Mouse (Mus musculus) common myeloid progenitor, adult 5-6 weeks (primary cell): ENCODE results near the gene Hes1. TPM values are rescaled to one million over a fixed set of nuclear protein-coding genes. Genes with fewer than 3 reads are reported as not detected.
"Not testable (repeated sequence)": the region's sequence is repeated elsewhere in the genome, so short reads cannot be mapped to it uniquely, and the experiment has no call there.

Experiments used
- ATAC-seq: replicated peaks from 2 replicates; pipeline ENCODE4 v1.8.0; 2016; ENCODE audit warnings: low read depth, mild to moderate bottlenecking, moderate TSS enrichment, inconsistent platforms; ENCODE audit not compliant: poor library complexity, severe bottlenecking
- total RNA-seq: library from RNA; stranded (forward); fragments of 200-1000, 187-1606 nt; gene quantifications from 2 replicates; pipeline ENCODE4 v1.2.3, GENCODE M21; 2017

Gene Hes1
- total RNA-seq, 1 experiment from 2014 or later = 0.05 TPM

DNA sequence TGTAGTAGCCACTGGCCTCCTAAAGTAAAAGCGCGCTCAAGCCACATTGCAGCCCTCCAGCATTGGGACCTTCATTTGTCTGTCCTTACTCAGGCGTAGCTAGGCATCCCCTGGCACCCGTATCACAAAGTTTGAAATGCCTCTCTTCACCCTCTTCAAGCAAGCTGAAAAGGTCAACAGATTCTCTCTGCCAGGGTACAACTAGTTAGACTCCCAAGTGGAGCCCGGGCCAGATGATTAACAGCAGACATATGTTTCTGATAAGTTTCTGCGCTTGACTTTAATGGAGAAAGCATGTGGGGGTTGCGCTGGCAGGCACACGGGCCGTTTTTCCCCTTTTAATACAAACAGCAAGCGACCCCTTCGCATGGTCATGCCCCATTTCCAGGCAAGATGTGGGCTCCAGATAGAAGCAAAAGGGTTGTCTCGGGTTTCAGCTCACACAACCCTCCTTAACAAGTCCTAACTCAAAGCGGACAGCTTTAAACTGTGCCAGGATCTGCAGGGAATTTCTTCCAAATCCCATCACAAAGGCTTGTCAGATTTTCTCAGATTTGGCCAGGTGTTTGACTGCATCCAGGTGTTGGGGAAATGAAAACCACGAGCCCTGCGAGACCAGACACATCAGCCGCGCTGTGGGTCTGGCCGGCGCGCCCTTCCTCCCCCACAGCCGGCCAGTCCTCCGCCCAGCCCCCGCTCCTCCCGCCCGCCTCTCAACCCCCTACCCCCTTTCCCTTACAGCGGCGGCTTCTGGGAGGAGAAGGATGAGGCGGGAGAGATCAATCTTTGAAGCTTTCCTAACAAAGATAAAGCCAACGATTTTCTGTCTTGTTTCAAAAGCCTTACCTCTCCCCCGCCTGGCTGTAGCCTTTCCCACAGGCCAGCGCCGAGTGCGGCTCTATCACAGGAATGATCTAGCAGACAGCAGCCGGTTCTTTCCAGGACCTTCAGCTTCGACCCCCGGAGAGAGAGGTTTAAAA, 4.1 kb downstream of the Hes1 start:
- no peak for ATAC-seq

DNA sequence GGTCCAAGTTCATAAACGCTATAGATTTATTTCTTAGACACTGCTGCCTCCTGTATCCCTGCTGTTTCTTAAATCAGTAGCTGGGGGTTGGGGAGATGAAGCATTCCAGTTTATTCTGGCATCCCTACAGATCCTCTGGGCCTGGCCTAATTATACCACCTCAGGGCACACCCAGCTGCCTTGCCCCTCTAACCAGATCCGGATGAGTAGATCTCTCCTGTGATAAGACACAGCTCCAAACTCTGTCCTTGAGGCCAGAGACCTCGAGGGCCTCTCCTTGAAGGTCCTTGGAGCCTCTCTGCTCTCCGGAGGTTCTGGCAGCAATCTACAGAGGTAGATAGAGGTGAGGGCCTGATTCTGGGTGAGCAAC, 5.4 kb downstream of the Hes1 start:
- ATAC-seq = no peak

DNA sequence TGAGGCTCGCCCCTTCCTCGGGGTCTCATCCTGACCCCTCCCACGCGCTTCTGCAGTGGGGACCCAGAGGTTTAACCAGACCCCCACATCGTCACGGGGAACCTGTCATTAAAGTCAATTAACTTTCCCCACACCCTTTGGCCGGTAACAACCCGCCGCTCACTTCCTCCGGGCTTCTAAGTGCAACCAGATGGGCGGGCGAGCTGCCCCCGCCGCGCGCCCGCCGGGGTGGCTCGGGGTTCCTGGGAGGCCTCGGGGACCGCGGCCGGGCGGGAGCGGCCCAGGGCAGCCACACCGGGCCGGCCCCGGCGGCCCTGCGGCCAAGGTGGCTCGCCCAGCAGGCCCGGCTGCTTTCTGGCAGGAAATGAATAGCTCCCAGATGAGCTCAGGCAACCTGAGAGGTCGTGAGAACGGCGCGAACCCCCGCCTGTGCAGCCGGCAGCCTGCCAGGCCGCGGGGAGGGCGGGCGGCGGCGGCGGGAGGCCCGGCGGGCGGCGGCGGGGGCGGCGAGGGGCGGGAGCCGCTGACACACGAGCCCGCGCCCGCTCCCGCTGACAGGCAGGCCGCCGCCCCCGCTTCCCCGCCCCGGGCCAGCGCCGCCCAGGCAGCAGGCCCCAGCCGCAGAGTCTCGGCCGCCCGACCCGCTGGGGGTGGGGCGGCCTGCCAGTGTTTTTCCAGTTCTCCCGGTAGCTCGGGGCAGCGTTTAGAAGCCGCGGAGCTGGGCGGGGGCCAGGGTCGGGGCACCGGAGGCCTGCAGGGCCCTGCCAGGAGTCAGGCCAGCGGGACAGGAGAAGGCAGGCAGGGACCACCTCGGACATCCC, 6.0 kb downstream of the Hes1 start:
- ATAC-seq = peak; percentile 15; the same call in 1 of the 2 replicates

GRCm38 (mm10) chr16:30070771-30071191, 6.6 kb downstream of the Hes1 start:
- ATAC-seq = no peak

GRCm38 (mm10) chr16:30073317-30073716, 9.1 kb downstream of the Hes1 start:
- ATAC-seq = no peak

GRCm38 (mm10) chr16:30081498-30081897, 17.3 kb downstream of the Hes1 start:
- ATAC-seq = no peak

DNA sequence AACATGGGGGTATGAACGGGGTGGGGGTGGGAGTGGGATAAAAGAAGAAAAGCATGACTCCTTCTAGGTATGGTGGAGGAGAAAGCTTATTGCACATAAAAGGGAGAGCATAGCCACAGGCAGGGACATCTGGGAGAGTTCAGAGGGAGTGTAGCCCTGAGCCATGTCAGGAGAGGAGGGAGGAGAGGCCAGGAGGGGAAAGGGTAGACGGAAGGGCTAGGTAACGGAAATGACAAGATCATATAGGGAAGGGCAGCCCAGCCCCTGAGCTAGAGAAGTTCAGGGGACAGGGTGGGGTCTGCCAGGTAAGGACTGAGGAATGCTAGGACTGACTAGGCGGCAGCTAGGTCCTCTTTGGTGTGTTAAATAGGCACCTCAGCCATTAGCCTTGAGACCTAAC, 17.8 kb downstream of the Hes1 start:
- no peak for ATAC-seq

GRCm38 (mm10) chr16:30082965-30083364, 18.8 kb downstream of the Hes1 start:
- no peak for ATAC-seq

DNA sequence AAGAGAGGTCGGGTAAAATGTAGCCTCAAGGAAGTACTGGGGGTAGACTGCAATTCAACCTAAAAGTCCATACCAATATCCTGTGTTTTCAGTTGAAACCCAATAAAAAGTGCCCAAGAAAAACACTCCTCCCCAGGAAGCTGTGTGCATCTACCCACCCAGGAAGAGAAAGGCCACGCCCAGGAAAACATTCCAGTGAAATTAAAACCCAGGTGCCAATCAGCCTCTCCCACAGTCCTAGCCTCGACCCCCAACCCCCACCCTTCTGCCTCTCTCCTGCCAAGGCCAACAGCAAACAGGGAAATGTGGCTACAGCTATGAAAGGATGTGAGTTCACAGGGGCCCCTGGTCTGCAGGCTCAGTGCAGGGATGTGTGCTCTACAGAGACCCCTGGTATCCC, 19.4 kb downstream of the Hes1 start:
- no peak for ATAC-seq

GRCm38 (mm10) chr16:30088646-30089045, 24.5 kb downstream of the Hes1 start:
- ATAC-seq = no peak

GRCm38 (mm10) chr16:30090200-30090865, 26.1 kb downstream of the Hes1 start:
- no peak for ATAC-seq

DNA sequence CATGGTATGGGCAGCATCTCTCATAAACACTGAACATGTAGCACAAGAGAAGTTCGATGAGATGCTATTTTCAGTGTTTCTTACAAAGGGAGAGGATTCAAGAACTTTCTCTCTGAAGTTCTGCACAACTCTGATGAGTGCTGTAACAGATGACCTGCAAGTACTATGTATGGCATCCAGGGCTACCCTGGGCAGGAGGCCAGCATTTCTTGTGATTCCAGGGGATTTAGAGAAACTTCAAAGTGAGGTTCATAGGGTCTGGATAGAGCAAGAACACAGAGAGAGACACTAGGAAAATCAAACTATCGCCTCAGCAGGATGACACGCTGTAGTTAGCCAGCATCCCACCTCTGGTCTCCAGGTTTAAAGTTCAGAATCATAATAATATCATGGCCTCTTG, 31.9 kb downstream of the Hes1 start:
- no peak for ATAC-seq

DNA sequence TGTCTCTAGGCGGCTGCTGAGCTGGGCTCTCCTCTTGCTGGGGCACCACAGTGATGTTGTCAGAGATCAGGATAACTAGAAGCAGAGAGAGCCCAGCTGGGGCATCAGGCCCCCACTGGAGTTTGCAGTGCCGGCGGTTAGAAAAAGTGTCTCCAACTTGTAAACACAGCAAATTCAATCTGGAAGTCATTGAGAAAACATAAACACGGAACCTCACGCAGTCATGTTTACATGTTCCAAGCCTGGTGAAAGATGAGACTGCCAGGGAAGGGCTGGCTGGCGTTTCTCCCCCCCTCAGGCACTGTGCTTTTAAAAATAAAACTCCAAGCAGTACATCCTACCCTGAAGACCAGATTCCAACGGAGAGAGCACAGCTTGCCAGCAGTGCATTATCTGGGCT, 32.3 kb downstream of the Hes1 start:
- ATAC-seq = no peak

DNA sequence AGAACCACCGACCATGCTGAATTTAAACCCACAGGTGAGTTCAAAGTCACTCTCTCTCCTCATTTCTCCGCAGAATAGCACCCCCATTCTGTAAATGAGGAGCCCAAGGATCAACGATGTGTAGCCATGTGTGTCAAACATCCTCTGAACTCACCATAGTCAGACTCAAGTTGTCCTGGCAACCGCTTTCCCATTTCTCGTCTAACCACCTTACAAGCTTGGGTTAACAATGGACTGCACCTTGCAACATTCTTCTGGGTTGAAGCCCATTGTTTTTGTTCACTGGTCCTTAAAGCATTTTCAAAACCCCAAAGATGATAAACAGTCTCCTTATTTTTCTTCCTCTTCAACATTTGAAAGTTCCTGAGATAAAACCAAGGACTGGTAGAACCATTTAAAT, 34.9 kb downstream of the Hes1 start:
- ATAC-seq = no peak

DNA sequence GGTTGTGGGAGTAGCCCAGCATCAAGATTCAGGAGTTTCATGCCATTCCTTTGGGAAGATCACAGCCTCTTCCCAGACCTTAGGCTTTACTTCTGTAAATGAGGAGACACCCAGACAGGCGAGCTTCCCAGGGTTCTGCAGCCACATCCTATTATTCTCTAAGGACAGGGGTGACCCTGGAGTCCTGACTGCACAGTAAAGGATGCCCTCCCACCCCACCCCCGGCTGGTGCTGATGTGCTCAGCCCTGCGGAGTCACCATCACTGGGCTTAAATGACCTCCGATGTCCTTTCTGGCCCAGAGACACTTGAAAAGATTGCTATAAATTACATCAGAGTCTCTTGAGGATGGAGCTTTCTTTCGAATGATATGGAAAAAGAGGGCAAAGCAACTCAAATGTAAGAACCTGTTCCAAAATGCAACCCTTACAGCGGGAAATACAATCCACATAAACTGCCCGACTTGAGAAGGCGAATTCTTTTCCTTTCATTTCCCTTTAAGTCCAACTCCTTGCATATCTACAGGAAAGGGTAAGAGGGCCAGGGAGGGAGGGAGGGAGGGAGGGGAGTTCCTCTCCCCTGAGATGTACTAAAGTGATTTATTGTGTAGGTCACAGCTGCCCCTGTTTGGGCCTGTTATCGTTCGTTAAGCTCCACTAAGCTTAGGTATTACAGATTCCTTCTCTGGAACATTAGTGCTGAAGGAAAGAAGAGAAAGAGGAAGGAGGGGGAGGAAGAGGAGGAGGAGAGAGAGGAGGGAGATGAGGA, 38.1 kb downstream of the Hes1 start:
- peak; percentile 42 for ATAC-seq

- ATAC-seq = 0 out of 2 replicates have a peak, but pooled peaks have one; percentile 11
These were observed 38.8 kb downstream of the Hes1 start for GRCm38 (mm10) chr16:30102982-30103381.

- no peak for ATAC-seq
These were observed 39.3 kb downstream of the Hes1 start for GRCm38 (mm10) chr16:30103495-30103894.

GRCm38 (mm10) chr16:30104363-30104762, 40.2 kb downstream of the Hes1 start:
- no peak for ATAC-seq

- ATAC-seq = no peak
These were observed 41.3 kb downstream of the Hes1 start for GRCm38 (mm10) chr16:30105476-30105875.

DNA sequence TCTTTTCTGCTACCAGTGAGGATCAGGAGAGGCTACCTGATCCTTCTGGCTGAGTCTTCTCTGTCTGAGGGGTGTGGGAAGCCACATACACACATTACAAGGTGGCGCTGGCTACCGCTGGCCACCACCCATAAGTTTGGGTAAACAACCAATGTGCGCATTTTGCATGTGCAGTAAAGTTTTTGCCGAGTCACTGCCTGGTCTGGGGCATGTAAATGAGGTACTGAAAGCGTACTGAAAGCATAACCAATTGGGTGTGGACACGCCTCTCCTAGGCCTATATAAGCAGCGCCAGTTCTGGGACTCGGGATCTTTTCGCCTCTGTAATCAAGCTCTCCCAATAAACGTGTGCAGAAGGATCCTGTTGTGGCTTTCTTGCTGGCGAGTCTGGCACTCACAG, 44.0 kb downstream of the Hes1 start:
- not testable (repeated sequence) for ATAC-seq
